Mouse (Mus musculus): ENCODE measurements around the gene Ctf1.

GRCm38 (mm10) chr7:127704598-127704997 is 7.9 kb upstream of the Ctf1 start:
- no peak for TF ChIP-seq POLR2A (IDR thresholded peaks at IDR 0.05; ENCODE audit: borderline replicate concordance, extremely low read depth, low read depth, low read length)
- TF ChIP-seq CTCF (IDR thresholded peaks at IDR 0.05; ENCODE audit: insufficient read depth, low read length), result no peak

Data from lung, adult 2 months (tissue).